Mouse (Mus musculus) limb, embryonic 14.5 days (tissue): ENCODE results near the gene 2210407C18Rik. TPM values are rescaled to one million over a fixed set of nuclear protein-coding genes. Genes with fewer than 3 reads are reported as not detected.

Experiments
- ATAC-seq: fragments of 200-750 bp; cut with Nextera tagmentation; 2 replicates; pipeline ENCODE4 v1.8.0; 2017; ENCODE audit warnings: low read depth, moderate number of reproducible peaks, moderate TSS enrichment; ENCODE audit not compliant: low FRiP score
- DNase-seq: peaks from one replicate; pipeline ENCODE4 v3.0.0-alpha.2; 2015; ENCODE audit warnings: low spot score
- H3K27ac ChIP-seq: fragments of 300-500 bp; sonication (generic); replicated peaks from 2 replicates; pipeline ENCODE4 v1.5.1; 2014; ENCODE audit warnings: low read depth, mild to moderate bottlenecking, low read length, moderate library complexity, mixed read lengths
- H3K27me3 ChIP-seq: fragments of 300-500 bp; sonication (generic); 2 replicates; pipeline ENCODE4 v1.6.1; 2014; ENCODE audit warnings: low read length, mixed read lengths; ENCODE audit not compliant: control insufficient read depth, insufficient read depth
- H3K36me3 ChIP-seq: fragments of 300-500 bp; sonication (generic); 2 replicates; pipeline ENCODE4 v1.6.1; 2014; ENCODE audit warnings: mild to moderate bottlenecking, low read length, moderate library complexity, mixed read lengths; ENCODE audit not compliant: control insufficient read depth, insufficient read depth
- H3K4me1 ChIP-seq: fragments of 300-500 bp; sonication (generic); 2 replicates; pipeline ENCODE4 v1.6.1; 2014; ENCODE audit warnings: antibody characterized with exemption, low read length, mixed read lengths; ENCODE audit not compliant: control insufficient read depth, insufficient read depth
- H3K4me2 ChIP-seq: fragments of 300-500 bp; sonication (generic); replicated peaks from 2 replicates; pipeline ENCODE4 v1.6.1; 2014; ENCODE audit warnings: low read depth, mild to moderate bottlenecking, low read length, moderate library complexity; ENCODE audit not compliant: severe bottlenecking
- H3K4me3 ChIP-seq: fragments of 300-500 bp; sonication (generic); replicated peaks from 2 replicates; pipeline ENCODE4 v1.5.1; 2014; ENCODE audit warnings: low read length
- H3K9ac ChIP-seq: fragments of 300-500 bp; sonication (generic); 2 replicates; pipeline ENCODE4 v1.6.1; 2014; ENCODE audit warnings: mild to moderate bottlenecking, low read depth, low read length, moderate library complexity; ENCODE audit not compliant: severe bottlenecking
- H3K9me3 ChIP-seq: fragments of 300-500 bp; sonication (generic); 2 replicates; pipeline ENCODE4 v1.6.1; 2016; ENCODE audit warnings: low read length; ENCODE audit not compliant: control insufficient read depth
- POLR2A ChIP-seq: fragments of 200-500 bp; IDR thresholded peaks from 2 replicates; pipeline ENCODE4 v1.8.0; 2012; ENCODE audit warnings: inconsistent platforms, mild to moderate bottlenecking, moderate library complexity, borderline replicate concordance; ENCODE audit not compliant: insufficient read depth, insufficient read length; ENCODE audit errors: extremely low read depth
- WGBS: fragments of 180-500 bp; shearing (Covaris S2); extraction: QIAGEN DNeasy Blood & Tissue Kit; methylation state at CpG from one replicate; pipeline ENCODE4 v1.1.7; 2014; 5-methylcytosine and 5-hydroxymethylcytosine counted together
- polyA plus RNA-seq, 2 experiments: library from polyadenylated mRNA; depleted of rRNA in 1 of 2; stranded (reverse) in 1 of 2; unstranded in 1 of 2; fragments of >200 nt; fragmentation: Nextera tagmentation in 1 of 2; extraction: Ambion mirVana in 1 of 2; gene quantifications; 2 replicates each; pipeline versions ENCODE4 v1.2.1 to v1.2.3; 2012 to 2014

2210407C18Rik gene
- polyA plus RNA-seq, 2 experiments = not detected

- Histone ChIP-seq H3K4me3 (no peak overlapping the region), H3K4me2 (peak overlapping the region; percentile 66), H3K9ac (peak overlapping the region; percentile 36; the same call in 1 of the 2 replicates), H3K27ac (no peak overlapping the region), H3K4me1 (peaks cover 8% of the 10 kb centered on the region), H3K36me3 (no peaks in the 10 kb centered on the region), H3K27me3 (peaks cover 10% of the 10 kb centered on the region; the same call in 1 of the 2 replicates), H3K9me3 (no peaks in the 10 kb centered on the region)
- WGBS = 37% methylated on average over 9 of the region's 14 CpGs
- no peak for ATAC-seq
- no peak for DNase-seq
- no peak for TF ChIP-seq POLR2A
These were observed 25.2 kb upstream of the 2210407C18Rik start for GRCm38 (mm10) chr11:58641057-58641456.

DNA sequence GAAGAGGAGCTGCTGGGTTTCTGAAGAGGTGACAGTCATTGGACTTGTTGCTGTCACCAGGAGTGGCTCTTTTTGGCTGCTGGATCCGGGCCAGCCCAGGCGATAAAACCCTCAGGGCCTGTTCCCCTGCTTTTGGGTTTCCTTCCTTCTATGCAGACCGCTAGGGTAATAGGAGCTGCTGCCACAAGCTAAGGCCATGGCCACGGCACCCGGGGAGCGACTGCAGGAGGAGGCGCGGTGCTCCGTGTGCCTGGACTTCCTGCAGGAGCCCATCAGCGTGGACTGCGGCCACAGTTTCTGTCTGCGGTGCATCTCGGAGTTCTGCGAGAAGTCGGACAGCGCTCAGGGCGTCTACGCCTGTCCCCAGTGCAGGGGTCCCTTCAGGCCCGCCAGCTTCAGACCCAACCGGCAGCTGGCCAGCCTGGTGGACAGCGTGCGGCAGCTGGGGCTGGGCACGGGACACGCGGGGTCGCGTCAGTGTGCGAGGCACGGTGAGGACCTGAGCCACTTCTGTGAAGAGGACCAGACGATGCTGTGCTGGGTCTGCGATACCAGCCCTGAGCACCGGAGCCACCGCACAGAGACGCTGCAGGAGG lies 24.5 kb upstream of the 2210407C18Rik start, which contains the start of gene Trim58:
TSS of gene Trim58 (plus strand) at position 194 of the 596 bp plus-strand sequence.
- ATAC-seq = no peak
- no peak for TF ChIP-seq POLR2A
- no peaks in the 10 kb centered on the region for H3K9me3 ChIP-seq
- H3K4me3 ChIP-seq = peak within 1 kb of the TSS; percentile 35
- no peak within 1 kb of the TSS for H3K27ac ChIP-seq
- H3K9ac ChIP-seq = peak within 1 kb of the TSS; percentile 36; the same call in 1 of the 2 replicates
- H3K27me3 ChIP-seq = peaks cover 10% of the 10 kb centered on the region; the same call in 1 of the 2 replicates
- H3K4me1 ChIP-seq = peaks cover 8% of the 10 kb centered on the region
- WGBS = 6% methylated on average over 33 of the region's 34 CpGs
- no peaks in the 10 kb centered on the region for H3K36me3 ChIP-seq
- peak within 1 kb of the TSS; percentile 66 for H3K4me2 ChIP-seq
- DNase-seq = no peak

GRCm38 (mm10) chr11:58638176-58638701 lies 22.4 kb upstream of the 2210407C18Rik start:
- ATAC-seq = no peak
- no peak overlapping the region for H3K4me2 ChIP-seq
- no peak overlapping the region for H3K4me3 ChIP-seq
- H3K9me3 ChIP-seq = no peaks in the 10 kb centered on the region
- no peaks in the 10 kb centered on the region for H3K36me3 ChIP-seq
- H3K9ac ChIP-seq = no peak overlapping the region
- no peak for TF ChIP-seq POLR2A
- H3K4me1 ChIP-seq = peaks cover 8% of the 10 kb centered on the region
- no peak overlapping the region for H3K27ac ChIP-seq
- 27% methylated on average over 7 of the region's 7 CpGs for WGBS
- peaks cover 10% of the 10 kb centered on the region; the same call in 1 of the 2 replicates for H3K27me3 ChIP-seq
- DNase-seq = no peak

GRCm38 (mm10) chr11:58636376-58636977 lies 20.6 kb upstream of the 2210407C18Rik start:
- Histone ChIP-seq H3K4me2 (no peak overlapping the region), H3K4me3 (no peak overlapping the region), H3K9ac (no peak overlapping the region), H3K9me3 (no peaks in the 10 kb centered on the region), H3K4me1 (peaks cover 8% of the 10 kb centered on the region), H3K36me3 (no peaks in the 10 kb centered on the region), H3K27ac (no peak overlapping the region), H3K27me3 (peaks cover 7% of the 10 kb centered on the region; the same call in 1 of the 2 replicates)
- DNase-seq = peak; percentile 35
- TF ChIP-seq POLR2A = no peak
- no peak for ATAC-seq
- 26% methylated on average over 4 of the region's 4 CpGs for WGBS

DNA sequence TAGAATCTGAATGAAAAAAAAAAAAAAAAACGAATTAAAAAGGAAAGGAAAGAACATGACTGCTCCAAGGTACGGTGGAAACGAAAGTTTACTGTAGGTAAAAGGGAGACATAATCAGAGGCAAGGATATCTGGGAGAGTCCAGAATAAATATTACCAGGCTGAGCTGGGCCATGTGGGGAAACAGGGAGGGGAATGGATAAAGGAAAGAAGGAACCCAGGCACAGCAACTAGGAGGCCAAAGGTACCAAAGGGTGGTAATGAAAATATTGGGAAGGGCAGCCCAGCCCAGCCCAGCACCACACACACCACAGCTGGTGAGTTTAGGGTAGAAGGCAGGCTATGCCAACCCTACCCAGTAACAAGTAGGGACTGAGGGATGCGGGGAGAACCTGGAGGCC lies 19.0 kb upstream of the 2210407C18Rik start:
- no peak overlapping the region for H3K27ac ChIP-seq
- no peak for DNase-seq
- TF ChIP-seq POLR2A = no peak
- no peaks in the 10 kb centered on the region for H3K36me3 ChIP-seq
- ATAC-seq = no peak
- no peak overlapping the region for H3K4me2 ChIP-seq
- H3K27me3 ChIP-seq = no peaks in the 10 kb centered on the region
- 64% methylated on average over 4 of the region's 4 CpGs for WGBS
- no peak overlapping the region for H3K9ac ChIP-seq
- H3K4me1 ChIP-seq = no peaks in the 10 kb centered on the region
- no peaks in the 10 kb centered on the region for H3K9me3 ChIP-seq
- no peak overlapping the region for H3K4me3 ChIP-seq
